Mouse (Mus musculus): ENCODE measurements around the gene Ddx20.

- TF ChIP-seq EP300 (IDR thresholded peaks at IDR 0.05; ENCODE audit: low read depth) (no peak), CTCF (IDR thresholded peaks at IDR 0.05; ENCODE audit: low read depth) (no peak)
Measured at GRCm38 (mm10) chr3:105660530-105660929, 26.8 kb downstream of the Ddx20 start.
